Mouse (Mus musculus) intestine, postnatal 0 days (tissue): Measurements from ENCODE around the gene Slc9a5. TPM values are rescaled to one million over a fixed set of nuclear protein-coding genes. Genes with fewer than 3 reads are reported as not detected.

ENCODE experiments used
- ATAC-seq: fragments of 200-750 bp; cut with Nextera tagmentation; 2 replicates; pipeline ENCODE4 v1.8.0; 2017; ENCODE audit warnings: mild to moderate bottlenecking, moderate TSS enrichment, moderate library complexity
- H3K27ac ChIP-seq: fragments of 300-500 bp; sonication (generic); 2 replicates; pipeline ENCODE4 v1.5.1; 2014; ENCODE audit warnings: mild to moderate bottlenecking, low read depth, low read length, moderate library complexity
- H3K27me3 ChIP-seq: fragments of 300-500 bp; sonication (generic); replicated peaks from 2 replicates; pipeline ENCODE4 v1.6.1; 2014; ENCODE audit warnings: low read length, mixed read lengths; ENCODE audit not compliant: control insufficient read depth, insufficient read depth
- H3K36me3 ChIP-seq: fragments of 300-500 bp; sonication (generic); 2 replicates; pipeline ENCODE4 v1.6.1; 2014; ENCODE audit warnings: mild to moderate bottlenecking, moderate library complexity; ENCODE audit not compliant: control insufficient read depth, insufficient read depth
- H3K4me1 ChIP-seq: fragments of 300-500 bp; sonication (generic); replicated peaks from 2 replicates; pipeline ENCODE4 v1.6.1; 2014; ENCODE audit warnings: antibody characterized with exemption, low read length, mixed read lengths; ENCODE audit not compliant: control insufficient read depth, insufficient read depth
- H3K4me2 ChIP-seq: fragments of 300-500 bp; sonication (generic); replicated peaks from 2 replicates; pipeline ENCODE4 v1.6.1; 2014; ENCODE audit warnings: low read depth, mild to moderate bottlenecking, moderate library complexity
- H3K4me3 ChIP-seq: fragments of 300-500 bp; sonication (generic); 2 replicates; pipeline ENCODE4 v1.5.1; 2014; ENCODE audit warnings: low read depth, low read length
- H3K9ac ChIP-seq: fragments of 300-500 bp; sonication (generic); 2 replicates; pipeline ENCODE4 v1.6.1; 2014; ENCODE audit warnings: mild to moderate bottlenecking, low read depth, low read length
- H3K9me3 ChIP-seq: fragments of 300-500 bp; sonication (generic); 2 replicates; pipeline ENCODE4 v1.6.1; 2016; ENCODE audit warnings: mixed run types; ENCODE audit not compliant: control insufficient read depth
- CTCF ChIP-seq: sonication (generic); IDR thresholded peaks from 2 replicates; pipeline ENCODE4 v1.5.1; 2016; ENCODE audit warnings: low read depth, mild to moderate bottlenecking, control low read depth, antibody characterized with exemption, moderate library complexity
- WGBS: fragments of 180-500 bp; shearing (Covaris S2); extraction: QIAGEN DNeasy Blood & Tissue Kit; methylation state at CpG from one replicate; pipeline ENCODE4 v1.1.7; 2014; 5-methylcytosine and 5-hydroxymethylcytosine counted together
- microRNA counts: library from miRNA; unstranded; fragments of <30 nt; microRNA quantifications from one replicate; lab custom pipeline; 2016
- microRNA-seq: library from miRNA; unstranded; fragments of <30 nt; microRNA quantifications from one replicate; pipeline ENCODE4, GENCODE M21; 2016
- polyA plus RNA-seq: library from polyadenylated mRNA; unstranded; fragments of >200 nt; fragmentation: Nextera tagmentation; extraction: Ambion mirVana; gene quantifications from 2 replicates; pipeline ENCODE4 v1.2.1, GENCODE M21; 2015

The Slc9a5 gene
- polyA plus RNA-seq, 1 experiment from 2014 or later, result 0.40 TPM

DNA sequence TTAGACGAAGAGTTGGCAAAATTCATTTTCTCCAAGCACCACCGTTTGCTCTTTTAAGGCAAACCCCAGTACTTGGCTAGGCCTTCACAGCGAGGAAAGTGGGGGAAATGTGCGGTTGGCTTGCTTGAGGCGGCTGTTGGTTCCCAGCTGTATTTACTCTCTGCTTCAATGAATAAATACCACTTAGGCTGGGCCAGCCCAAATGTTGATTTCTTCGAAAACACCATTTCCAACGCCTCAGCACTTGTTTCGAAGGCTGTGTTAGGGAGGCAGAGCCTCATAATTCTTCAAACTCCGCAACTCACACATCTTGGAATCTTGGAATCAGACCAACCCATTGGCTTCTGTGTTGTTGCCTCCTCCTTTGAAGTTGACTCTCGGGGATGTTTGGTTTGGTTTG, 57.8 kb downstream of the Slc9a5 start:
- no peak overlapping the region for H3K9ac ChIP-seq
- H3K27ac ChIP-seq, result no peak overlapping the region
- H3K4me2 ChIP-seq, result no peak overlapping the region
- no peak for TF ChIP-seq CTCF
- H3K36me3 ChIP-seq, result no peaks in the 10 kb centered on the region
- no peaks in the 10 kb centered on the region for H3K27me3 ChIP-seq
- no peak overlapping the region for H3K4me3 ChIP-seq
- no peaks in the 10 kb centered on the region; the same call in 1 of the 2 replicates for H3K4me1 ChIP-seq
- no peaks in the 10 kb centered on the region for H3K9me3 ChIP-seq
- 43% methylated on average over 10 of the region's 10 CpGs for WGBS
- no peak for ATAC-seq

DNA sequence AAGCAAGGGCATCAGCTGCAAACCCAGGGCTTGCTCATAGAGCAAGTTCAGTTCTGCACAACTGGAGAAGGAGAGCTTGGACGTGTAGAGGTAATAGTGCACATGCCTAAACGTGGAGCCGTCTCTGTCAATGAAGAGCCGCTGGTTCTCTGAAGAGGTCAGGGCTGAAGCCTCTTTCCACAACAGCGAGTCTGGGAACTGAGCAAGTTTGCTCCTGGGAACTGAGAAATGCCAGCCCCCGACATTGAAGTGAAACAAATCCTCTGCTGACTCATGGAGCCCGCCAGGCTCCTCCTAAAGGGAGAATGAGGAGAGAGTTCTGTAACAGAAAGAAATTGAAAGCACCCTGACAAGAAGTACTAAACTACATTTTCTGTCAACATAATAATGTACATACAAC, 59.7 kb downstream of the Slc9a5 start:
- WGBS, result 57% methylated on average over 7 of the region's 7 CpGs
- no peak overlapping the region for H3K4me3 ChIP-seq
- no peak overlapping the region for H3K4me2 ChIP-seq
- no peak for TF ChIP-seq CTCF
- no peak overlapping the region for H3K9ac ChIP-seq
- no peaks in the 10 kb centered on the region; the same call in 1 of the 2 replicates for H3K4me1 ChIP-seq
- no peaks in the 10 kb centered on the region for H3K36me3 ChIP-seq
- H3K9me3 ChIP-seq, result no peaks in the 10 kb centered on the region
- peaks cover 10% of the 10 kb centered on the region for H3K27me3 ChIP-seq
- H3K27ac ChIP-seq, result no peak overlapping the region
- ATAC-seq, result no peak

DNA sequence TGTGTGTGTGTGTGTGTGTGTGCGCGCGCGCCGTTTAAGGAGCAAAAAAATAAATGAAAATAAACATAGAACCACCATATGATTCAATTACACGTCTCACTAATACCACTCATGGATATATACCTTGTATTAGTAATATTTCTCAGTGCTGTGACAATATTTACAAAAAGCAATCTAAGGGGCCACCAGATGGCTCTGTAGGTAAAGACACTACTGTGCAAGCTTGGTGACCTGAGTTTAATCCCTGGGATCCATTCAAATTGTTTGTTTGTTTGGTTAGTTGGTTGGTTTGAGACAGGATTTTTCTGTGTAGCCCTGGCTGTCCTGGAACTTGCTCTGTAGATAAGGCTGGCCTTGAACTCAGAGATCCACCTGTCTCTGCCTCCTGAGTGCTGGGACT, 61.3 kb downstream of the Slc9a5 start:
- Histone ChIP-seq H3K4me1 (peaks cover 6% of the 10 kb centered on the region), H3K27me3 (peaks cover 25% of the 10 kb centered on the region), H3K36me3 (no peaks in the 10 kb centered on the region), H3K4me3 (no peak overlapping the region), H3K9ac (no peak overlapping the region), H3K4me2 (no peak overlapping the region), H3K27ac (no peak overlapping the region), H3K9me3 (no peaks in the 10 kb centered on the region)
- 90% methylated on average over 6 of the region's 6 CpGs for WGBS
- no peak for TF ChIP-seq CTCF
- ATAC-seq, result no peak

DNA sequence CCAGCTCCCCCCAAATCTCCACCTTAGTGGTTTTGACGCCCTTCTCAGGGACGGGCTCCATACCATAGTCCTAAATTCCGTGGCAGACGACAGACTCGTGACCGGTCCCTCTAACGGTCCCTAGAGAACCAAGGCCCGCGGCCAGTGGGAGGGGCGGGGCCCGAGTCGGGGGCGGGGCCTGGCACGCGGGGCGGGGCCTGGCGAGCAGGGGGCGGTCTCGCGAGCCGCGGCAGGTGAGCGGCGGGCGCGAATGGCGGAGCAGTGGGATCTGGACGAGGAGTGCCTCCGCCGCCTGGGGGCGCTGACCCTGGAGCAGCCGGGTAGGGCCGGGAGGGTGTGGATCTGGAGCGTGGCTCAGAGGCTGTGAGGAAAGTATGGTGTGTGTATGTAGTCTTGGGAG, 64.7 kb downstream of the Slc9a5 start, which contains the start of the genes Kctd19 and Lrrc36:
TSS of gene Kctd19 (minus strand) at position 112 of the 400 bp plus-strand sequence.
TSS of gene Lrrc36 (plus strand) at position 181 of the 400 bp plus-strand sequence.
- Histone ChIP-seq H3K4me2 (peak within 1 kb of the TSS; percentile 60), H3K9ac (no peak within 1 kb of the TSS), H3K4me1 (peaks cover 6% of the 10 kb centered on the region; the same call in 1 of the 2 replicates), H3K27ac (no peak within 1 kb of the TSS), H3K4me3 (peak within 1 kb of the TSS; percentile 26), H3K9me3 (no peaks in the 10 kb centered on the region), H3K27me3 (peaks cover 27% of the 10 kb centered on the region), H3K36me3 (no peaks in the 10 kb centered on the region)
- ATAC-seq, result peak; percentile 93
- WGBS, result 2% methylated on average over 32 of the region's 34 CpGs
- peak; percentile 70 for TF ChIP-seq CTCF

DNA sequence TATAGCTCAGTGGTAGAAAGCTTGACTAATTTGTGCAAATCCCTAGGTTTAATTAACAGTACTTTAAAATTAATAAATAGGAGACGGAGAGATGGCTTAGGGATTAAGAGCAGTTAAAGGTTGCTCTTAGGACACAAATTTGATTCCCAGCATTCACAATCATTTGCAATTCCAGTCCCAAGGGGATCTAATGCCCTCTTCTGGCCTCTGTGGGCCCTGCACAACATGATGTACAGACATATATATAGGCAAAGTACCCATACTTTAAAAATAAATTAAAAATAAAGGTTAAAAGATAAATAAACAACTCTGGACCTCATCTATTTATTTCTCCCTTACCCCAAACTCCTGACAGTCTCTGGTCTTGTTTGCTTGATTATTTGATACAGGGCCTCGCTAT, 70.3 kb downstream of the Slc9a5 start:
- Histone ChIP-seq H3K4me2 (no peak overlapping the region), H3K9ac (no peak overlapping the region), H3K36me3 (no peaks in the 10 kb centered on the region), H3K4me1 (0 out of 2 replicates have a peak, but pooled peaks cover 3% of the 10 kb centered on the region), H3K9me3 (no peaks in the 10 kb centered on the region), H3K27me3 (peaks cover 10% of the 10 kb centered on the region), H3K27ac (no peak overlapping the region), H3K4me3 (no peak overlapping the region)
- 78% methylated on average over 2 of the region's 2 CpGs for WGBS
- no peak for ATAC-seq
- peak; percentile 44 for TF ChIP-seq CTCF

MicroRNA genes within 50 kb of the gene (microRNA counts, 519-probe panel; counts per million panel counts)
- microRNA mmu-miR-328 (lab: Ali Mortazavi, UCI), result 2,913 counts per million, percentile 31 among the panel's probes with 10 or more counts

Small RNA genes lying within 50 kb of the gene (microRNA-seq; reads per million reads assigned to microRNA genes)
- gene Gm27320 (not detected), gene Mir328 (197 reads per million, percentile 56 among the genes with 10 or more reads in this experiment)

Other genes starting within 250 kb of the Slc9a5 start
- gene Ces4a, start 217.0 kb upstream of the Slc9a5 start, polyA plus RNA-seq, result not detected in 2 replicates
- 18.9 and 21.8 TPM in 2 replicates for gene Cbfb, start 178.2 kb upstream of the Slc9a5 start, polyA plus RNA-seq
- 14.3 and 14.8 TPM in 2 replicates for gene D230025D16Rik, start 123.7 kb upstream of the Slc9a5 start, polyA plus RNA-seq
- gene B3gnt9, start 93.7 kb upstream of the Slc9a5 start, polyA plus RNA-seq, result 7.1 and 8.1 TPM in 2 replicates
- gene Tradd, start 84.2 kb upstream of the Slc9a5 start, polyA plus RNA-seq, result 50.6 TPM in 2 replicates
- gene Fbxl8, start 84.2 kb upstream of the Slc9a5 start, polyA plus RNA-seq, result 6.0 and 6.2 TPM in 2 replicates
- 0.27 and 0.48 TPM in 2 replicates for gene Hsf4, start 79.0 kb upstream of the Slc9a5 start, polyA plus RNA-seq
- gene Nol3, start 72.7 kb upstream of the Slc9a5 start, polyA plus RNA-seq, result 0.76 and 0.90 TPM in 2 replicates
- gene 4931428F04Rik, start 59.0 kb upstream of the Slc9a5 start, polyA plus RNA-seq, result 1.5 and 1.7 TPM in 2 replicates
- gene Exoc3l, start 52.7 kb upstream of the Slc9a5 start, polyA plus RNA-seq, result 2.5 and 3.1 TPM in 2 replicates
- 36.6 and 42.0 TPM in 2 replicates for gene E2f4, start 51.2 kb upstream of the Slc9a5 start, polyA plus RNA-seq
- 34.2 TPM in 2 replicates for gene Elmo3, start 43.2 kb upstream of the Slc9a5 start, polyA plus RNA-seq
- 3.8 and 3.9 TPM in 2 replicates for gene Lrrc29, start 22.6 kb upstream of the Slc9a5 start, polyA plus RNA-seq
- 167 and 184 TPM in 2 replicates for gene Tmem208, start 22.5 kb upstream of the Slc9a5 start, polyA plus RNA-seq
- 1.3 and 1.6 TPM in 2 replicates for gene Fhod1, start 890 bp upstream of the Slc9a5 start, polyA plus RNA-seq
- gene Plekhg4, start 24.4 kb downstream of the Slc9a5 start, polyA plus RNA-seq, result 0.13 and 0.20 TPM in 2 replicates
- gene Kctd19, start 64.7 kb downstream of the Slc9a5 start, polyA plus RNA-seq, result 0.07 and 0.13 TPM in 2 replicates
- gene Lrrc36, start 64.7 kb downstream of the Slc9a5 start, polyA plus RNA-seq, result 0.10 and 0.20 TPM in 2 replicates
- 67.9 and 78.5 TPM in 2 replicates for gene Tppp3, start 122.7 kb downstream of the Slc9a5 start, polyA plus RNA-seq
- gene Zdhhc1, start 148.1 kb downstream of the Slc9a5 start, polyA plus RNA-seq, result 6.4 and 7.1 TPM in 2 replicates
- 1.1 and 4.1 TPM in 2 replicates for gene Hsd11b2, start 169.9 kb downstream of the Slc9a5 start, polyA plus RNA-seq
- gene Atp6v0d1, start 217.2 kb downstream of the Slc9a5 start, polyA plus RNA-seq, result 140 and 151 TPM in 2 replicates